Mouse (Mus musculus) R1 (cell line): Measurements from ENCODE around the gene Map2k5.

ENCODE experiments used
- DNase-seq: peaks from one replicate; pipeline ENCODE4 v3.0.0-alpha.2; 2018; ENCODE audit warnings: low read depth, low spot score

The Map2k5 gene

GRCm38 (mm10) chr9:63131957-63132602, 245.6 kb downstream of the Map2k5 start:
- peak; percentile 79 for DNase-seq

DNA sequence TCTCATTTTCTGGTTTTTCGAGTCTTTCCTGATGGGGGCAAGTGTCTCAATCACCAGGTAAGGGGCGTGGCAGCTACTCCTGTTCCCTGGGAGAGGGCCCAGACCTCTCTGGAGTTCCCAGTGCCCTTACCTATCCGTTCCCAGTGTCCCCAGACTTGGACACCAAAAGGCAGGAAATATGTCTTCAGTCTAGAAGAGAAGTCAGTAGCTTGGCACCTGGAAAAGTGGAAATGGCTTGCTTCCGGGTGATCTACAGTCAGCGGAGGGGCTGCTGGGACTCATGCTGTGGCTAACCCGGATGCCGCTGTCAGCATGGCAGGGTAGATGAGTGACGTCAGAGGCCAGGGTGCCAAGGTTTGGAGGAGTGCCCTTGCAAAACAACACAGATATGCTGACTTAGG, 248.1 kb downstream of the Map2k5 start:
- peak; percentile 23 for DNase-seq

GRCm38 (mm10) chr9:63124512-63124911, 253.2 kb downstream of the Map2k5 start:
- no peak for DNase-seq

- DNase-seq: peak; percentile 88
These were observed 254.0 kb downstream of the Map2k5 start for GRCm38 (mm10) chr9:63123451-63124438.

DNA sequence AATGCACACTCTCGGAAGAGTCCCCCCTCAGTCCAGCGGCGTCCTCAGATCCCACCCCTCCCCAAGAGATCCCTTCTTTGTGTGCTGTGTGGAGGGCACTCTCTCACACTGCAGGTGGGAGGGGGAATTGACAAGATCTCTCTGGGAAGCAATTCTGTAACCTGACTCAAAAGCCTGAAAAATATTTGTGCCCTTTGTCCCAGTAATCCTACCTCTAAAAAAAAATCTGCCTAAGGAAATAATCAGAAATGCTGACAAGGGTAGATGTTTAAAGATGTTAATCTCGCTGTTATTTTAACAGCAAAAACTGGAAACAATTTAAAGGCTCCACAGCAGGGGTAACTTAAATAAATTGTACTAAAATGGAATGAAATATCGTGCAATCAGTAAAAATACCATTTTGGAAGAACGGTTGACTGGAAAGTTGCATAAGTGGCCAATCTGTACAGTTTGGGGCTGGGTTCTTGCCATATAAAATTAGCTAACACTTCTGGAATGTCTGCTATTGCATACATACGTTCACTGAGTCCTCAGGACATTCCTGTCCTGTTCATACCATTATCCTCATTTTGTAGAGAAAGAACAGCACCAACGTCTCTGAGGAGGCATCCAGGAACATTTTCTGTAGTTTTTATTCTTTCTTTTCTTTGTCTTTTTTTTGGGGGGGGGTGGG, 255.4 kb downstream of the Map2k5 start:
- no peak for DNase-seq

- peak; percentile 82 for DNase-seq
These were observed 259.3 kb downstream of the Map2k5 start for GRCm38 (mm10) chr9:63118385-63118784.
